Mouse (Mus musculus) cerebellum, postnatal 4 days (tissue): ENCODE measurements around the gene Hoxb2.

Experiments
- DNase-seq, 2 experiments: peaks; one replicate each; pipeline ENCODE4 v3.0.0; 2022; ENCODE audit warnings: low spot score in 2 of 2, mixed read lengths in 1 of 2

The Hoxb2 gene

DNA sequence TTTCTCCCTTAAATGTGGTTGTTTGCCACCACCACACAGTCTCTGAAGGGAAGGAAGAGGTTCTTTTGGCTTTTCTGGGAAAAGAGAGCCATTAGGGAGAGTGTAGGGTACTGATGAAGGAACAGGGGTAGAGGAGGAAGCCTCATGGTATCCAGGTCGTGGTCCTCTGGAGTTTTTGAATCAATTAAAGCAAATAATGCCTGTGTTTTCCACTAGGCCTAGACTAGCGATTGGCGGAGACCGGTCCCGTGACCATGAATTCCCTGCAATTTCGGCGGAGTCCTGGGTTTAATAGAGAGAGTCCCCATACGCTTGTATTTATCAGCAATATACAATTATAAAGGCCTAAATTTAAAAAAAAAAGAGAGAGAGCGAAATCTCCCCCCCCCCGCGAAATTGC lies 987 bp downstream of the Hoxb2 start:
- DNase-seq, result no peak

DNA sequence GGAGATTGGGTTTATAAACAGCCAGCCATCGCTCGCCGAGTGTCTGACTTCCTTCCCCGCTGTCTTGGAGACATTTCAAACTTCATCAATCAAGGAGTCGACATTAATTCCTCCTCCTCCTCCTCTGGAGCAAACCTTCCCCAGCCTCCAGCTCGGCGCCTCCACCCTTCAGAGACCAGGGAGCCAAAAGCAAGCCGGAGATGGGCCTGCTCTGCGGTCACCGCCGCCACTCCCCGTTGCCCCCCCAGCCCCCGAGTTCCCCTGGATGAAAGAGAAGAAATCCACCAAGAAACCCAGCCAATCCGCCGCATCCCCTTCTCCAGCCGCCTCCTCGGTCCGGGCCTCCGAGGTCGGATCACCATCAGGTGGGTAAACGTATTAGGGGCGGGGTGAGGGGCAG lies 1.5 kb downstream of the Hoxb2 start:
- DNase-seq, result no peak

DNA sequence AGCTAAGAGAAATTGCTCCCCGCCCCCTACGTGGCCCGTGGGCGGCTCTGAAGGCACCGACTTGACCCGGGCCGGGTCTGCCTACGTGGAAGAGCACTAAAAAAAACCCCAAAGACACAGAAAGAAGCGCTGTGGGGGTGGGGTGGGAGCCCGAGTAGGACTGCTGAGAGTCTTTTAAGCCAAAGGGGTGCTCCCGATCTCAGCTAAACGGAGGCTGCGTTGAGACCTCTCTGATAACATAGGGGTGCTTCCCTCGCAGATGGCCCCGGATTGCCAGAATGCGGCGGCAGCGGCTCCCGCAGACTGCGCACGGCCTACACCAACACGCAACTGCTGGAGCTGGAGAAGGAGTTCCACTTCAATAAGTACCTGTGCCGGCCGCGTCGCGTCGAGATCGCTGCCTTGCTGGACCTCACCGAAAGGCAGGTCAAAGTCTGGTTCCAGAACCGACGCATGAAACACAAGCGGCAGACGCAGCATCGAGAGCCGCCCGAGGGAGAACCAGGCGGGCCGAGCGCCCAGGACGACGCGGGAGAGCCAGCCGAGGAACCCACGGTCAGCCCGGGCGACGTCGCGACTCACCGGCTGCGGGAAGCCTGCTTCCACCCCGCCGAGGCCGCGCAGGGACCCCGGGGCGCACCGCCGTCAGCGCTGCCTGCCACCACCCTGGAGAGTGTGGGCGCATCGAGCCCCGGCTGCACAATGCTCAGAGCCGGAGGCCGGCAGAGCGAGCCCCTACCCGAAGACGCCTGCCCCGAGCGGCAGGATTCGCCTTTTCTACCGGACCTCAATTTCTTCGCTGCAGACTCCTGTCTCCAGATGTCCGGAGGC lies 2.6 kb downstream of the Hoxb2 start:
- DNase-seq, result no peak

DNA sequence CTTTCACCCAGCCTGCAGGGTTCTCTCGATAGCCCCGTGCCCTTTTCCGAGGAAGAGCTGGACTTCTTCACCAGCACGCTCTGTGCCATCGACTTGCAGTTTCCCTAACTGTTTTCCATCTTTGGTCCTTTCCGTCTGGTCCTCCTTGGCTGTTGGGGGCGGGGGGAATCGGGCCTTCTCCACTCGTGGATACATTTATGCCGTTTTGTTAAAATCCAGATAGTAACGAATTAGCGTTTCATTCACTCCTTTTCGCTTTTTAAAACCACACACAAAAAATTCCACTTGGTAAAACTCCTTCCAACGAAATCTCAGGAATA lies 3.2 kb downstream of the Hoxb2 start:
- DNase-seq, result no peak

DNA sequence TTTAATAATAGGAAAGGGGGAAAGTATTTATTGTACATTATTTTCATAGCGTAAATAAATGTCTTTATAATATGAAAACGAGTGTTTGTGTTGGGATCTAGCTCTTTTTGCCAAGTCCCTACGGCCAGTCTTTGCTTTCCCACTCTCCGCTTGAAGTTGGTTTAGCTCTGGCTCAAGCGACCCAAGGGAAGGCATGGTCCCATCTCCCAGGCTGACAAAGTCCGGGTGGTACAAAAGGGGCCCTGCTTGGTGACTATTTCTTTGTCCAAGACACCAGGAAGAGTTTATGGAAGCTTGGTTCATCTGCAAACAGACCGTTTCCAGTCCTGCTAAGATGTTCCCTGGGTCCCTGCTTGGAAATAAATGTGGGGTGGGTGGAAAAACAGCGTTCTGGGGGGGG lies 3.6 kb downstream of the Hoxb2 start:
- no peak for DNase-seq

DNA sequence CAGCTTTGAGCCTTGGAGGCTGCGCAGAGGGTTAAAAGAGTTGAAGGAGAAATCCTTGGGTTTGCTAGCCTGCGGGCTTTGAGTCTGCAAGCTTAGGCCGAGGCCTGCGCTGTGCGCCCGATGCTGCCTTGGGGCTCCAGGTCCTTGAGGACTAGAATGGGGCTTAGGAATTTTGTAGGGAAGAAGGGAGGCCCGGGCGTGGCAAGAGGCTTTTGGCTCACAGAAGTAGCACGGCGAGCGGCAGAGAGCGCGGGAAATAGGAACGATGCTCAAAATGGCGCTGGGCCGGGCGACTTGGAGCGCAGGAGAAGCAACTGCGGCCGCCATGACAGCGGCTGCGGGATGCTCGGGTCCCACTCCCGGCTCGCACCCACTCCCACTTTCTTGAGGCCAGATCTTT lies 4.1 kb downstream of the Hoxb2 start:
- no peak for DNase-seq

DNA sequence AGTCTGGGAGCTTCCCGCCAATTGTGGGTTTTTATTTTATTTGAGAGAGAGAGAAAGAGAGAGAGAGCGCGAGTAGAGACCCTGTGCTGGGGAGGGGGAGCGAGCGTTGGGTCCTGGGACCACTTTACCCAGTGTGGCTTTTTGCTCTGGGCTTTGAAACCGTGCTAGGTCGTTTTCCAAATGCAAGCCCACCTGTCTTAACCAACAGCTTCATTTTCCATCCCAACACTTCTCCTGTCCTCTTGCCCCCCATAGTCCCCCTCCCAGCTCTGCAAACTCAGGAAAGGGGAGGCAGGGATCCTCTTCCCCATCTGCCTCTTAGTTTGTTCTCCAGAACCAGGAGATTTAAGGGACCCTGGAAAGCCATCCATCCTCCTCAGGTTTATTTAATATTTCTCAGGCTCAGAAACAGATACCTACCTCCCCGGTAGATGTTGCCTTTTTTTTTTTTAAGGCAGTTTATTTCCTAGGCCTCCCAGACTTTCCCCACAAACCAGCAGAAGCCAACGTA lies 4.5 kb downstream of the Hoxb2 start:
- no peak for DNase-seq

DNA sequence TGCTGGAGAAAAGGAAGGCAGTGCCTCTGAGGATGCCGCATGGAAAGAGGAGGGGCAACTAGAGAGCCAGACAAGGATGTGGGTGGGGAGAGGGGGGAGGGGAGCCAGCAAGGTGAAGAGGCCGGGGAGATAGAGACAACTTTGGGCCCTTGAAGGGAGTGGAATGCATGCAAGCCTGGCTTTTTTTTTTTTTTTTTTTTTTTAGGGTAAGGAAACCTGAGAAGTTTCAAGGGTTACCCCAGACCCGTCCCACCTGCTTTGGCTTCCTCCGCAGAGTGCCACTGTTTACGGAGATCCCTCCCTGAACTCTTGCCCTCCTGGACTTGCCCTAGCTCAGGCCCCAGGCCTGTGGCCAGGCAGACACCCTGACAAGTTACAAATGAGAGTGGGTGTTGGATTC lies 13.5 kb downstream of the Hoxb2 start:
- no peak for DNase-seq

DNA sequence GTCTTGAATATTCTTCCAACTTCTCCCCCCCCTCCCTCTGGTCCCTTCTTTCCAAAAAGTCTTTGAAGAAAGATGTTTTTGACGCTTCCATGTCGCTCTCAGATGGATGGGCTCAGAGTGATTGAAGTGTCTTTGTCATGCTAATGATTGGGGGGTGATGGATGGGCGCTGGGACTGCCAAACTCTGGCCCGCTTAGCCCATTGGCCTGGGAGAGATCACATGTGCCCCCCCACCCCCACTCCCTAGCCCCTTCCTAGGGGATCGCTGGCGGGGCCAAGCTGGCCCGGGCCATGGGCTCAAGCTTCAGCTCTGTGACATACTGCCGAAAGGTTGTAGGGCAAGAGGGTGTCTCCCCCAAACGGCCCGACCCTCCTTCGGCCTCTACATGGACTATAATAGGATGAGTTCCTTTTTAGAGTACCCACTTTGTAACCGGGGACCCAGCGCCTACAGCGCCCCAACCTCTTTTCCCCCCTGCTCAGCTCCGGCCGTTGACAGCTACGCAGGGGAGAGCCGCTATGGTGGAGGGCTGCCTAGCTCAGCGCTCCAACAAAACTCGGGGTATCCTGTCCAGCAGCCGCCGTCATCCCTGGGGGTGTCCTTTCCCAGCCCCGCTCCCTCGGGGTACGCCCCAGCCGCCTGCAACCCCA lies 15.2 kb downstream of the Hoxb2 start, which contains the start of gene Hoxb1:
Hoxb1 (plus strand) TSS at position 312 of the 651 bp plus-strand sequence.
- DNase-seq, result no peak

DNA sequence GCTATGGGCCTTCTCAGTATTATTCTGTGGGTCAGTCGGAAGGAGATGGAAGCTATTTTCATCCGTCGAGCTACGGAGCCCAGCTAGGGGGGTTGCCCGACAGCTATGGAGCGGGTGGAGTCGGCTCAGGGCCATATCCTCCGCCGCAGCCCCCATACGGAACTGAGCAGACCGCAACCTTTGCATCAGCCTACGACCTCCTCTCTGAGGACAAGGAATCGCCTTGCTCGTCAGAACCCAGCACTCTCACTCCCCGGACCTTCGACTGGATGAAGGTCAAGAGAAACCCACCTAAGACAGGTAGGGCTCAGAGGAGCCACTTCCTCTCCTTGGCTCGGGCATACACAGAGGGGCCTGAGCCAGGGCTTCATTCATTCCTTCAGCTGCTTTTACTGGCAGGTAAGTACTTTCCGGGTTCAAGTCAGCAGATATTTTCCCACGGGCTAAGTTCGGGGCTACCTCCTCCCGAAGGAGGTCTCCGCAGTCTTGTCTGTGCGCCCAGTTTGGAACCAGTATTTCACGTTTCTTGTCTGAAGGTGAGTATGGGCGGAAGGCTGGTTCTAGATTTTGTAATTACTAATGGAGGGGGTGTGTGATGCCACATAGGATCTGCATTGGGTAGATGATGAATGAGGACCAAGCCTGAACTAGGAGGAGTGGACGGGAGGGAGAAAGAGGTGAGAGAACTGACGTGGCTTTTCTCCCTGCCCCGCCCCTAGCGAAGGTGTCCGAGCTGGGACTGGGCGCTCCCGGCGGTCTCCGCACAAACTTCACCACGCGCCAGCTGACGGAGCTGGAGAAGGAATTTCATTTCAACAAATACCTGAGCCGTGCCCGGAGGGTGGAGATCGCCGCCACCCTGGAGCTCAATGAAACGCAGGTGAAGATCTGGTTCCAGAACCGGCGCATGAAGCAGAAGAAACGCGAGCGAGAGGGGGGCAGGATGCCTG lies 16.0 kb downstream of the Hoxb2 start:
- DNase-seq, result no peak

DNA sequence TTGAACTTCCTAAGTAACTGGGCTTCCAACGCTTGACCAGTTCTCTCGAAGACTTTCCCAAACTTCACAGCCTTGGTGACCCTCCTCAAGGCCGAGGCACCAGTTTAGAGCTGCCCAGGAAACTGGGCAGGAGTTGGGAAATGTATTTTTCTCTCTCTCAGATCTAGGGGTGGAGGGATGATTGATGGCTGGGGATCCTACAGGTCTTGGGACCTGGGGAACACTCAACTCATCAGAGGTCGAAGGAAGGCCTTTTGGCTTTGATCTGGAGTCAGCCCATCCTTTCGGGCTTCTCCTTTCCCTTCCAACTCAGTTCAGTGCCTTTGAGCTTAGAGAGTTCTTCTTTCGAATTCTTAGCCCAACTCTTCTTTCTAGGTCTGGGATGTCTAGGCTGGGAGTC lies 16.8 kb downstream of the Hoxb2 start:
- DNase-seq, result no peak

DNA sequence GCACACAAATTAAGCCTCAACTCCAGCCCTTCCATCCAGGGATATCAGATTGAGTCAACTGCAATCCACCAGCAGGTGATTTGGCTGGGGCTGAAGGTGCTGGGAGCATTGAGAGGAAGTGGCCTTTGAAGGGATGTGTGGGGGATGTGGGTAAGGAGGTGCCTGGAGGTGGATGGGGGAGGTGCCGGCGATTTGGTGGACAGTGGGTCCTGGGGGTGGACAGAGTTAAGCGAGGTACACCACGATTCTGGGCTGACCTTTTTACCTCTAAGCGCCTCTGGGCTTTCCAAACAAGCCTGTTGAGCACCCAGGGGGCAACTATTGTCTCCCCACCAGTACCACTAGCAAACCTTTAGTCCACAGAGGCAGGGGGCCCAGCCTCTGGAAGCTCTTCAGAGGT lies 18.4 kb downstream of the Hoxb2 start:
- DNase-seq, result no peak

DNA sequence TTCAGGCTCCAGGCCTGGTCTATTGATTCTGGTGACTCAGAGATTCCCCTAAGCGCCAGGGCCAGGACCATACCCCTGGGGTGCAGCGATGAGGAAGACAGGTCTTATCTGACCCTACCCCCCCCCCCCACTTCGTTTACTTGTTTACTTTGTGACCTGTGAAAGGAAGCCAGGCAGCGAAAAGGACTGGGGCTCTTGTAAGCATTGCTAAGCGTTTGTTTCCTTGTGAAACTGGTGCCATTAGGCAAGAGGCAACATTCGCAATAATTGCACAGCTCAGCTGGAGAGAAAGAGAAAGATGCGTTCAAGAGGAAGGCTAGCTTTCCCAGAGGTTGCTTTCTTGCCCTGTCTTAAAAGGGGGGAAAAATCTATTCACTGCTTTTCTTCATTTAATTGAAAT lies 18.8 kb downstream of the Hoxb2 start:
- DNase-seq, result no peak

DNA sequence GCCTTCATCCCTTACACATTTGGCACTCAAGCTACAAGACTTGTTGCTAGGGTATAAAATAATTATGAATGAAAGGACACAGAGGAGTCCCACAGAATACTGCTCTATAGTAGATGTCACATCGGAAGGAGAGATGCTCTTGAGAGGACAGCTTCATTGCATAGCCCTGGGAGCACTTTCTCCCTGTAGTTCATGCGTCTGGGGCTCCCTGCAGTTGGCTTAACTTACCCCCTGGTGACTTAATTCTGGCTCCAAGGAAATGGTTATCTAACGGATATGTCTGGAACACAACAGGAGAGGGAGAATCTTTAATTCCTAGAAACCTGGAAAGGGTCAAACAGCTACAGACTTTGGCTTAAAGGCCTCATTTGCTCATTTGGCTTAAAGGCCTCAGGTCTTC lies 21.4 kb downstream of the Hoxb2 start:
- no peak for DNase-seq

DNA sequence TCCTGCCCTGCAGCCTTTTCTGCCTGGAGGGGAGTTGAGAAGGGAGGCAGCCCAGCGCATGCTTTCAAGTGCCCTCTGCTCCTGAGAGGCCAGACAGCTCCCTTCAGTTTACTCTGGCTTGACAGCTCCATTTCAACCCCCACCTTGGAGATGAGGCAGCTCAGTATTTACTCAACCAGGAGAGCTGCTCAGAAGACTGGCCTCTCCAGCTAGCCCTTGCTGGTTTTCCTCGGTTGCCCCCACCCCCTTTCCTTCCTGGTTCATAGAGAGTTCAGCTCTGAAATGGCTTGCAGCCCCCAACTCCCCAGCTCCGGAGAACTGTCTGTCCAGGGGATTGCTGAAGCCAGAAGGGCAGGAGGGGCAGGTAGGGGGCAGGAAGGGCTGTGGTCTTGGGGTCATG lies 22.2 kb downstream of the Hoxb2 start:
- DNase-seq, result no peak

DNA sequence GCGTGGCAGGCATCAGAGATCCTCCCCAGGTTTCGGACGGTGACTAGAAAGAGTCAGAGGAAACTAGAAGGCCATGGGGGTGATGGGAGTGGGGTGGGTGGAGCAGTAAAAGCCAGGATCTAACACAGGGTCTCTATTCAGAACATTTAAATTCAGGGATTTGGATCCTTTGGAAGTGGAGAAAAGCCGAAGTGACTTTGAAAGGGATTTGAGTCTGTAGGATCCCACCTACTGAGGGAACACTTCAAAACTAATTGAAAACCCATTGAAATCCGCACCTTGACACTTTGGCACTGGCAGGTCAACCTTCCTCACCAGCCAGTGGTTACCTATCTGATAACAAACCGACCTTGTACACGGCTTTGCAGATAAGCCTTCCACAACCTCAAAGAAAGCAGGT lies 24.5 kb downstream of the Hoxb2 start:
- no peak for DNase-seq

DNA sequence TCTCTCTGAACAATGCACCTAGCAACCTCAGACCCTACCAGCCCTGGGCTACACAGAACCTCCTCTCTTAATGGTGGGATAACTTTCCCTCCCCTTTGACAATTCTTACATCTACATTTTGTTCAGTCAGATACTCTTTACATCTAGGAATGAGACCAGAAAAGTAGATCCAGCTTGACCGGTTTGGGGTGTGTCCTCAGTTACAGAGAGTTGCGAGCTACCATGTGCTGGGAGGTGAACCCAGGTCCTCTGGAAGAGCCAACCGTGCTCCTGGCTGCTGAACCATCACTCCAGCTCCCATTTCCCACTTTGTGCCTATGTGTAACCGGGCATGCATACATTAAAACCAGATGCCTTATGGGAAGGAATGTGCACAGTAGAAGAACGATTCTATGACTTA lies 33.1 kb downstream of the Hoxb2 start:
- no peak for DNase-seq

DNA sequence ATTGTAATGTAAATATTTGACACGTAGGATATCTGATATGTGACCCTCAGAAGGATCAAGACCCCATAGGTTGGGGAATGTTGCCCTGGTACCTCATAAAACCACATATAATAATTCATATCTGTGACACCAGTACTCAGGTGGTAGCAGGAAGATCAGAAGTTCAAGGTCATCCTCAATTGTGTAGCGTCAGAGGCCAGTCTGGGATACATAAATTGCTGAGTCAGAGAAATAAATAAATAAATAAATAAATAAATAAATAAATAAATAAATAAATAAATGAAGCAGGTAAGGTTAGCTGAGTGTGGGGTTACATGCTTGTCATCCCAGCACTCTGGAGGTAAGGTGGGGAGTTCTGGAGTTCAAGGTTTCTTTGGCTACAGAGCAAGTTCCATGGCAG lies 37.3 kb downstream of the Hoxb2 start:
- DNase-seq, result no peak

DNA sequence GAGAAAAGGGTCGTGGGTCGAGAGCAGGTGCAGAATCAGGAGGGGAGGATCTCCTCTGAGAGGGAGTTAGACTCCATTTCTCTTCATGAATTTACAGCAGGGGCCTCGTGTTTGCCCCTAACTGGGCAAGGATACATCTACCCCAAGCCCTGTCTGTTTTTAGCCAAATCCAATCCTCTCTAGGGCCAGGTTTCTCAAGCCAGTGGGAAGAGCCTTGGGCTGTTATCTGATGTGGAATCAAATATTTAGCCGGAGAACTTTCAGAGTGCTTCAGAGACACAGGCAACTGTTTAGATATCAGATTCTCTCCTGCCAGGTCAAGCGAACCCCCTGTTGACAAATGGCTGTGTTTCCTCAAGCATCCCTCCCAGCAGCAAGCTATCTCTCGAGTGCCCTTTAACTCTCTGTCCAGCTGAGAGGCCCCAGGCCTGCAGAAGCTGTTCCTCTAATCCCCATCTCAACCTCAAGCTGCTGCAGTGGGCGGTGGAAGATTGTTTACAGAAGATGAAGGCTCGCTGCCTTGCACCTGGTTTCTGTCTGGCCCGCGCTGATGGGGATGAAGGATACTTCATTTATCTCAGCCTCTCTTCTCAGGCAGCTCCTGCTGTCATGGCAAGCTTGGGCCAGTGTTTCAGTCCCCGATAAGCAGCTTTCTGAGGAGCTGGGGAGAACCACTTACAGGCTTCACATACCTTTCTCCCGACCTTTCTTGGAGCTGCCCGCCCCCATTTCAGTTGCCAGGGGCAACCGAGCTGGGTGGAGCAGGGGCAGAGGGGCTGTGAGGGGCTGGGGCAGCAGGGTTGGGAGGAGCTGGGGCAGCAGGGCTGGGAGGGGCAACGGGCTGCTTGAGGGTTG lies 46.7 kb downstream of the Hoxb2 start:
- DNase-seq, result no peak

DNA sequence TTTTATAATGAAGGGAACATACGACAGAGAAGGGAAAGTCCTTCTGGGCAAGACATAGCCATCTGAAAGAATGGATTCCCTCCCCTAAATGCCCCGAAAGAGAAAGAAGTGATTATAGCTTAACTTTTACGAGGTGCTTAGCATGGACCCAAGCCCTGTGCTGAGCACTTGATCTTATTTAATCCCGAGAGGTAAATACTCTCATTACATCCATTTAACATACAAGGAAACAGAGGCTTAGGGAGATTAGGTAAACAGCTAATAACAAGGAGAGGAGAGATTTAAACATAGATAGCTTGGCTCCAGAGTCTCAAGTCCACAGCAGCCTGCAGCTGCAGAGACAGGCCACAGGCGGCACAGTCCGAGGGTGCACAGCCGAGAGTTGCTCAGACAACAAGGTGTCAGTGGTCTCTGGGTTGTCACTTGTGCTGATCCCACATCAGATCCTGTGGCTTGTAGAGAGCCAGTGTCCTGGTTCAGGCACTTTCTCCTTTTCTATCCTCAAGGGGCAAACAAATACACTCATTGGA lies 47.5 kb downstream of the Hoxb2 start:
- no peak for DNase-seq

DNA sequence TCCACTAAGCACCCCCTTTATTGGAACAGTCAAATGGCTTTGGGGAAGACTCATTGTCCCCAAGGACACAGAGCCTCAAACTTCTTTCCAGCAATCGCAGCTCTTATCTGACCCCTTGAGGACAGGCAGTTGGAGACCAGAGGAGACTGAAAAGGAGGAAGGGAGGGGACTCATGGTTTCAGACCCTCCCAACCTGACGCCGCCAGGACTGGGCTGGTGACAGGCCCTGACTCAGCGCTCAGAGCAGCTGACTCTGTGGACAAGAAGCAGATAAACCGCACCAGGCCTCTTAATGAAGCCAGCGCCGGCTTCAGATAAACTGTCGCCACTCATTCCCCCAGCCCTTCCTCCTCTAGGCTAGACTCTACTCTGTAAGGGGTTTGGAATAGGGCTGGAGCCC lies 49.6 kb downstream of the Hoxb2 start:
- no peak for DNase-seq
